Mouse (Mus musculus) lung, embryonic 15.5 days (tissue): Measurements from ENCODE around the gene Tmem120b. TPM values are rescaled to one million over a fixed set of nuclear protein-coding genes. Genes with fewer than 3 reads are reported as not detected.

Experiments used
- ATAC-seq: fragments of 200-750 bp; cut with Nextera tagmentation; 2 replicates; pipeline ENCODE4 v1.8.0; 2017; ENCODE audit warnings: moderate number of reproducible peaks, borderline replicate concordance; ENCODE audit not compliant: low FRiP score, low TSS enrichment; ENCODE audit errors: extremely low read depth
- H3K27ac ChIP-seq: fragments of 300-500 bp; sonication (generic); 2 replicates; pipeline ENCODE4 v1.5.1; 2015; ENCODE audit warnings: moderate library complexity, mild to moderate bottlenecking, inconsistent platforms
- H3K27me3 ChIP-seq: fragments of 300-500 bp; sonication (generic); 2 replicates; pipeline ENCODE4 v1.6.1; 2015; ENCODE audit warnings: inconsistent platforms
- H3K36me3 ChIP-seq: fragments of 300-500 bp; sonication (generic); 2 replicates; pipeline ENCODE4 v1.6.1; 2015; ENCODE audit warnings: inconsistent platforms
- H3K4me1 ChIP-seq: fragments of 300-500 bp; sonication (generic); 2 replicates; pipeline ENCODE4 v1.6.1; 2015; ENCODE audit warnings: inconsistent platforms
- H3K4me2 ChIP-seq: fragments of 300-500 bp; sonication (generic); 2 replicates; pipeline ENCODE4 v1.6.1; 2015; ENCODE audit warnings: inconsistent platforms, mild to moderate bottlenecking, moderate library complexity
- H3K4me3 ChIP-seq: fragments of 300-500 bp; sonication (generic); 2 replicates; pipeline ENCODE4 v1.5.1; 2015; ENCODE audit warnings: mild to moderate bottlenecking, inconsistent platforms
- H3K9ac ChIP-seq: fragments of 300-500 bp; sonication (generic); 2 replicates; pipeline ENCODE4 v1.6.1; 2015; ENCODE audit warnings: inconsistent platforms
- H3K9me3 ChIP-seq: fragments of 300-500 bp; sonication (generic); 2 replicates; pipeline ENCODE4 v1.6.1; 2016; ENCODE audit warnings: inconsistent platforms
- WGBS: fragments of 180-500 bp; shearing (Covaris S2); methylation state at CpG from one replicate; pipeline ENCODE4 v1.1.7; 2015; 5-methylcytosine and 5-hydroxymethylcytosine counted together
- polyA plus RNA-seq: library from polyadenylated mRNA; unstranded; fragments of >200 nt; fragmentation: Nextera tagmentation; extraction: Ambion mirVana; gene quantifications from 2 replicates; pipeline ENCODE4 v1.2.1, GENCODE M21; 2015

The Tmem120b gene
- polyA plus RNA-seq, 1 experiment from 2014 or later: 14.0 TPM

DNA sequence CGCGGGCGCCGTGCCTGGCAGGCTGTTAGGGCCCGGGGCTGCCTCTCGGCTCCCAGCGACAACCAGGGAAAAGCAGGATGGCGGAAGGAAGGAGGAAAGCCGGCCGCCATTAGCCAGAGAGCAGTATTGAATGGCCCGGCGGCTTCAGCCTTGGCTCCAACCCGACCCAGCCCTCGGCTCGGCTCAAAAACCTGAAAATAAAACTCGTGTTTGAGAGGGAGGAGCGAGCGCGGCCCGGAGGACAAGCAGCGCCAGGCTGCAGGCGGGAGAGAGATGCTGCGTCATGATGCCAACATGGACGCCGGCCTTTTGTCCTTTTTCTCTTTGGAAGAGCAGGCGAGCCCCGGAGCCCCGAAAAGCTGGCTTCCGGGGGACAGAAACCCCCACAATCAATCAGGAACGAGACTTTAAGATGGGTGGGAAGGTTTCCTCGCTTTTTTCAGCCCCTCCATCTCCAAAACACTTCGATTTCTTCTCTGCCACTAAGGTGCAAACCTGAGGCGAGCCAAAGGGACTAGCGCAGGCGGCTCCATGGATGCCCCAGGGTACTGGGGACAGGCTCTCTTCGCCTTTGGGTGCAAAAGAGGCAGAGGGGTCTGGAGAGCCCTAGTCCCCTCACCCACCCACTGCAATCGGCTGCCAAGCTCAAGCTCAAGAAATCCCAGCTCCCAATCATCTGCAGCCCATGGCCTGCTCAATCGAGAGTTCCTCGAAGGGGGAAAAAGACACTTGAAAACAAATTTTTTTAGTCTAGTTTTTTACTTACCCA, 70.9 kb downstream of the Tmem120b start:
- ATAC-seq: no peak
- peak overlapping the region; percentile 100 for H3K27ac ChIP-seq
- WGBS: 1% methylated on average over 39 of the region's 39 CpGs
- H3K9me3 ChIP-seq: no peaks in the 10 kb centered on the region
- H3K36me3 ChIP-seq: no peaks in the 10 kb centered on the region
- peak overlapping the region; percentile 57 for H3K4me3 ChIP-seq
- peaks cover 50% of the 10 kb centered on the region for H3K4me1 ChIP-seq
- H3K27me3 ChIP-seq: no peaks in the 10 kb centered on the region
- H3K9ac ChIP-seq: peak overlapping the region; percentile 96
- H3K4me2 ChIP-seq: peak overlapping the region; percentile 99

DNA sequence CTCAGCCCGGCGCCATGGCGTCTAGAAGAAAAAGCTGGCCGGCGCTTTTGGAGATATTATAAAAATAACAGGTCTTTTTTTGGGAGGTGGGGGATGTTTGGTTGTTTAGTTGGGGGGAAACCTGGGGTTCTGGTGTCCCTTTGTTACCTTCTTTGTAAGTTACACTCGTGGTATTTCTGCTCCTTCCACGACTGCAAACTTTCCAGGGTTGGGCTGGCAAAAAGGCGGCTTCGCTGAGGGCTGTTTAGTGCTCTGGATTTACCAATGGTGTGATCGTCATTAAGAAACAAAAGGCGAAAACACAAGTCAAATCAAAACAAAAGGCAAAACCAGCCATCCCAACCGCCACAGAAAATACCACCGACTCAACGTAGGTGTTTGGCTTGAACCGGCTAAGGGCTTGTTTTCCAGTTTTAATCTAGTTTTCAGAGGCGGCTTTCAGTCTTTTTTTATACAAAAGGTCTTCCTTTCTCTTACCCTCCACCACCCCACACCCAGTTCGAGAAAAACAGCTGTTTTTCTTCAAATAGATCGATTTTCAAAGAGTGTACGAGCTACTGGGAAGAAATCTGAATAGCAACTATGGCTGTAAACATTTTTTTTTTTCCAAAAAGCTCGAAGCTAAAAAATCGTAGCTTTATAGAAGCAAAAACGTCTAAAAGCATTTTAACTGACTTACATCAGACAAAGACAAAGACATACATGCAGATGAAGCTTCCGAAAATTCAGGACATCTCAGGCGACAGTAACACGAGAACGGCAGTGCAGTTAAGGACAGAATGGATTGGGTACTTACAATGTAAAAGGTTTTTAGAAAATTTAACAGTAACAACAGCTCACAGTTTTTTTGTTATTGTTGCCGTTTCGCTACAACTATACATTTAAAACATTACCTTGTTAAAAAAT, 71.8 kb downstream of the Tmem120b start:
- Histone ChIP-seq H3K27ac (peak overlapping the region; percentile 100), H3K27me3 (no peaks in the 10 kb centered on the region), H3K4me3 (peak overlapping the region; percentile 57), H3K9ac (peak overlapping the region; percentile 96), H3K4me2 (peak overlapping the region; percentile 99), H3K4me1 (peaks cover 50% of the 10 kb centered on the region), H3K36me3 (no peaks in the 10 kb centered on the region), H3K9me3 (no peaks in the 10 kb centered on the region)
- no peak for ATAC-seq
- WGBS: 1% methylated on average over 28 of the region's 28 CpGs

DNA sequence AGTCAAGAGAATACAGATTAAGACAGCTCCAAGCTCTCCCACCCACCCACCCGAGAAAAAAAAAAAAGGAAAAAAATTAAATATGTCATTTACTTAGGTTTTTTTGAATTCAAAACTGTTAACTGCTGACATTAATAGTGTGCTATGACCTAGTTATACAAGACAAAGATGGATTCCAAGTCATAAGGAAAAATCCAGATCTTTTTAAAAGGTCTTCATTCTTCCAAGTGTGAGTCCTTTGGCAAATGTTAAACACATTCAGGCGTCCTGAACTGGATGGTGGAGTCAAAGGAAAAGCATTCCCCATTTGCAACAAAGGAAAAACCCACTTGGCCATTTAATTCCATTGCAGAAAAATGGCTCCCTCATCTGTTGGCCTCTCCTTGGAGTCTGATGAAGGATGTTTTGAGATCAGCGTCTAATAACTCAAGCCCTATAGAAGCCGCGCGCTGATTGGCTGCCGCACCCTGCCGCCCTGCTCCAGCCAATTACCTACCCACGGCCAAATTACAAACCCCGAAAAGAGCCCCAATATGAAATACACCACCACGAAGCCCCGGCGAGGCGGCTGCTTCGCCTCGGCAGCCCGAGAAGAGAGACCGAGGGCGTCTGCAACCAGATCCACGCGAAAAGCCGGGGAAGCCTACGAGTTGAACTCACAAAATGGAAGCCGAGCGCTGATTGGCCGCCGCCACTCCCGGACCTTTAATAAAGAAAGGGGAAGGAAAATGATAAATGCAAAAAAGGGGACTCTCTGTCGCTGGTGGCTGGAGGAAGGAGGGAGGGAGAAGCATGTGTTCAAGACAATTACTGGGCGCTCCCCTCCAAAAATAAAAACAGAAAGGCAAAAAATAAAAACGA, 72.7 kb downstream of the Tmem120b start:
- no peaks in the 10 kb centered on the region for H3K9me3 ChIP-seq
- H3K4me3 ChIP-seq: peak overlapping the region; percentile 93
- WGBS: under 1% methylated on average over 31 of the region's 31 CpGs
- peak overlapping the region; percentile 99 for H3K4me2 ChIP-seq
- H3K36me3 ChIP-seq: peaks cover 3% of the 10 kb centered on the region; the same call in 1 of the 2 replicates
- H3K4me1 ChIP-seq: peaks cover 50% of the 10 kb centered on the region
- peak; percentile 57 for ATAC-seq
- no peaks in the 10 kb centered on the region for H3K27me3 ChIP-seq
- peak overlapping the region; percentile 100 for H3K27ac ChIP-seq
- H3K9ac ChIP-seq: peak overlapping the region; percentile 99

DNA sequence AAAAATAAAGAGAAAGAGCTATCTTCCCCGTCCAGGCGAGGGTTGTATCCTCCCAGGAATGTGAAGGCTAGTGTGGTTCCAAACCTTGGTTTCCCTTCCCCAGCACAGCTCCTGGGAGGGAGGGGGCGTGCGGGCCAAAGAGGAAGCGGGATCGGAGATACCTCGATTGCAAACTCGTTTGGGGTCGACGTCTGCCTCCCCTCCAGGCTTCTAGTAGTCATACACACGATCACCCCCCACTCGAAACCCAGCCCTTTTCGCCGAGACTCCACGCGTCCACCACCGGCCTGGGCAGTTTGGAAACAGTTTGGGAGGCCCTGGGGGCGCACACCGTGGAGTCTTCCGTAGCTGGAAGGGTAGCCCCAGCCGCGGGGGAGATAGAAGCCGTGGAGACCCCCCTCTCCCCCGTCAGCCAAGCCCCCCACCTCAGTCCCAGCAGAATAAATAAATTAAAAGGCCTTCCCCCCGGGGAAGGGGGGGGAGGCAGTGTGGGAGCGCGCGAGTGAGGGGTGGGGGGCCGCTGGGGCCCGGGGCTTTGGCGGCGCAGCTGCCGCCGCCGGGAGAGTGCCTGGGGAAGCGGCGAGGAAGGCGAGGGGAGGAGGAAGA, 73.4 kb downstream of the Tmem120b start:
- Histone ChIP-seq H3K27me3 (no peaks in the 10 kb centered on the region), H3K9me3 (no peaks in the 10 kb centered on the region), H3K4me2 (peak overlapping the region; percentile 99), H3K27ac (peak overlapping the region; percentile 100), H3K4me3 (peak overlapping the region; percentile 93), H3K4me1 (peaks cover 43% of the 10 kb centered on the region), H3K9ac (peak overlapping the region; percentile 99), H3K36me3 (peaks cover 9% of the 10 kb centered on the region)
- under 1% methylated on average over 25 of the region's 38 CpGs for WGBS
- no peak for ATAC-seq

DNA sequence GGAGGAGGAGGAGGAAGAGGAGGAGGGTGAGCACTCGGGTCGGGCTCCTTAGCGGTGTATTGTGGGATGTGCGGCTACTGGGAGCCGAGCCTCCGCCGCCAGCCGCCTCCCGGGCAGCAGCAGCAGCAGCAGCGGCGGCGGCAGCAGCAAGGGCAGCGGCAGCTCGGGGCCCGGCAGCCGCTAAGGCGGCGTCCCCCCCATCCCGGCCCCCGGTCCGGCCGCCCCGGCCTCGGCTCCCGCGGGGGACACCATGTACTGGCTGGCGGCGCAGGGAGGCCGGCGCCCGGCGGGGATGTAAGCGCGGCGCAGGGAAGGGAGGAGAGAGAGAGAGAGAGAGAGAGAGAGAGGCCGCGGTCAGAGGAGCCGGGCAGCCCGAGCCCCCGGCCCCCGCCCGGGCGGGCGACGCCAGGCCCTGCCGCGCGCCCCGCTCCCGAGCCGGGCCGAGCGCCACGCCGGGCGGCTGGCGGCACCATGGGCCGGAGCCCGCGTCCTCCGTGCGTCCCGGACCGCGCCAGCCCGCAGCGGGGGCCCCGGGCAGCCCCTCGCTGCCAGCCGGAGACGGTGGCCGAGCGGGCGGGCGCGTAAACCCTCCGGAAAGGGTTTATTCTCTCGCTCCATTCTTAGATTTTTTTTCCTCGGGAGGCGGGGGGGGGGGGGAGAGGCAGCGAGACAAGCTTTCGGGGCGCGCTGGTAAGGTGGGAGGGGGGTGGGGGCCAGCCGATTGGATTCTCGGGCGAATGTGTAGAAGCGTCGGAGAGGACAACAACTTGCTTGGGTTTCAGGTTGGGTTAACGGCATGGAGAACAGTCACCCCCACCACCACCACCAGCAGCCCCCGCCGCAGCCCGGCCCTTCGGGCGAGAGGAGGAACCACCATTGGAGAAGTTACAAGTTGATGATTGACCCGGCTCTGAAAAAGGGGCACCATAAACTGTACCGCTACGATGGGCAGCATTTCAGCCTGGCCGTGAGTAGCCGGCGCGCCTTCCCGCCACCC, 74.2 kb downstream of the Tmem120b start, which contains the start of gene Setd1b:
Gene Setd1b, plus strand, starts transcription at position 33 of the 997 bp plus-strand sequence.
- H3K9ac ChIP-seq: peak within 1 kb of the TSS; percentile 99
- peaks cover 35% of the 10 kb centered on the region for H3K4me1 ChIP-seq
- peak within 1 kb of the TSS; percentile 93 for H3K4me3 ChIP-seq
- peak within 1 kb of the TSS; percentile 99 for H3K4me2 ChIP-seq
- H3K27ac ChIP-seq: peak within 1 kb of the TSS; percentile 100
- WGBS: under 1% methylated on average over 70 of the region's 103 CpGs
- H3K9me3 ChIP-seq: no peaks in the 10 kb centered on the region
- ATAC-seq: no peak
- H3K36me3 ChIP-seq: peaks cover 17% of the 10 kb centered on the region
- H3K27me3 ChIP-seq: no peaks in the 10 kb centered on the region

DNA sequence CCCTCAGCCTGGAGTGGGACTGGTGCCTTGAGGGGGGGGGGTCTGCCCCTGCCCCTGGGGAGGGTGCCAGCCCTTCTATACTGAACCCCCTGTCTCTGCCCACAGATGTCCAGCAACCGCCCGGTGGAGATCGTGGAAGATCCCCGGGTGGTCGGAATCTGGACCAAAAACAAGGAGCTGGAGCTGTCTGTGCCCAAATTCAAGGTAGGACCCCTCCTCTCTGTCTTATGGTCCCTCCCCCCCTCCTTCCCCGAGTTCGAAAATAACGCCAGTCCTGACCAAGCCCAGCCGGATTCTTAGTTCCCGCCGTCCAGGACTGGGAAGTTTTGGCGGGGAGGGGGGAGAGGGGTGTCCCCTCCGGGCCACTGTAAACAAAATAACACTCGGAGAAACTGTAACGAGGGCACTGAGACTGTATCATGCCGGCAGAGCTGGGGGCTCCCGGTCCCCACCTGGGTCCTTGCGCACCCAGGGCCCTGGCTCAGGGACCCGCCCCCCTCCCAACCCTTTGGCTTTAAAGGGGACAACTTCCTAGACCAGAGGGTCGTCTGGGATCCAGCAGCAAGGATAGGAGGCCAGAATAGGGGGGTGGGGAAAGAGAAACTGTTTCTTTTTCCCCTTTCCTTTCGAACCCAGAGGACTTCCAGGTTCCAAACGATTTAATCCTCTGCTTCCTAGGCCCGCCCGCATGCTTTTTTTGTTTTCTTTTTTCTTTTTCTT, 75.2 kb downstream of the Tmem120b start:
- peak overlapping the region; percentile 99 for H3K9ac ChIP-seq
- H3K27ac ChIP-seq: peak overlapping the region; percentile 100
- ATAC-seq: no peak
- H3K9me3 ChIP-seq: no peaks in the 10 kb centered on the region
- H3K27me3 ChIP-seq: no peaks in the 10 kb centered on the region
- H3K36me3 ChIP-seq: peaks cover 26% of the 10 kb centered on the region
- H3K4me2 ChIP-seq: peak overlapping the region; percentile 99
- H3K4me1 ChIP-seq: peaks cover 32% of the 10 kb centered on the region
- 1% methylated on average over 22 of the region's 24 CpGs for WGBS
- H3K4me3 ChIP-seq: peak overlapping the region; percentile 93

DNA sequence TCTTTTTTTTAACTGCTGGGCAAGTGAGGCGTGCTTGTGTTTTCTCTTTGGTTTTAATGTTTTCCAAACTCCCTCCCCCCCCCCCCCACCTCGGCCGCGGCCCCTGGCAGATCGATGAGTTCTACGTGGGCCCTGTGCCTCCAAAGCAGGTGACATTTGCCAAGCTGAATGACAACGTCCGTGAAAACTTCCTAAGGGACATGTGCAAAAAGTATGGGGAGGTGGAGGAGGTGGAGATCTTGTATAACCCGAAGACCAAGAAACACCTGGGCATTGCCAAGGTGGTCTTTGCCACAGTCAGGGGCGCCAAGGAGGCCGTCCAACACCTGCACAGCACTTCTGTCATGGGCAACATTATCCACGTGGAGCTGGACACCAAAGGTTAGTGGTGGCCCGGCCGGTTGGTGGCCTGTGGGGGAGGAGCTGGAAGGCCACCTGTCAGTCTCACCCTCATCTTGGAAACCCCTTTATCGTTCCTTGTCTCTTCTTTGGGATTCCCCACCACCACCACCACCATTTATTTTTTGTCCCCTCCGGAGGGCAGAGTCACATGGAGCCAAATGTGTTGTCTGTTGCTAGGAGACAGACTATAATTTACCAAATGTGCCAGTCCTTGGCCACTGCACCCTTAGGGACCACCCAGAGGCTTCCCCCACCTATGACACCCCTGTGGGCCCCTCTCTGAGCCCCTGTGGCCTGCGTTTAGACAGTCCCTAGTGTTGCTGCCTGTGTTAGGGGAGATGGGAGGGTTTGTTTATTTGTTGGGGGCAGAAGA, 75.9 kb downstream of the Tmem120b start:
- no peak for ATAC-seq

DNA sequence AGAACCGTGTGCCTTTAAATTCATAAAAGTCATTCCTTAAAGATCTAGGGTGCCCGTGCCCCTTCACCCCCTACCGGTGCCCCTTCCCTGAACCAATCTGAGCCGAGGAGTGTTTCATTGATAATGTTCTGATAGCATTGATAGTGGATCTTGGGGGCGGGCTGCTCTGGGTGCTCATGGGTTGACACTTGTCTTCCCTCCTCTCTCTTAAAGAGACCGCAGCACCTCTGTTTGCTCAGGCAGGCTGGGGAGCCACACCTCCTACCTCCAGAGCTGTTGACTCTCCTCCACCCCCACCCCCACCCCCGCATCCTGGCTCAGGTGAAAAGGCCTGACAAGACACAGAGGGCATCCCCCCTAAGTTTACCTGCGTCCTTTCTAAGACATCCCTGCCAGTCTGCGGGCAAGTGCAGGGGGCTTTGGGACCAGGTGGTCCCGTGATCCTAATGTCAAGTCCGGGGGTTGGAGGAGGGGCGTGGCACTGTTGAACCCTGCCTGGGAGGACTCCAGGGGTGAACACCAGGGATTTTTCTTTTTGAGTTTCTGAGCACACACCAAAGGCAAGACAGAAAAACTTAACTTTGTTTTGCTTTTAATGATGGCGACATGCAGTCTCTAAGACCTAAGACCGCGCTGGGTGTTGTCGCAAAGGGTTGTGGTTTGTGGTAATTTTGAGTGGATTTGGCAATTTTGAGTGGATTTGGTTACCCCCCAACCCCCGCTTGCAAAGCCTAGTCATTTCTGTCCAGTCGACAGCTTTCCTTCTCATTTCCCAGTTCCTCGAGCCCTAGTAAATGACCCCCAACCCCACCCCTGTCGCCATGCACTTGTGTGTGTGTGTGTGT, 76.8 kb downstream of the Tmem120b start:
- Histone ChIP-seq H3K9ac (peak overlapping the region; percentile 22; the same call in 1 of the 2 replicates), H3K4me2 (peak overlapping the region; percentile 99), H3K36me3 (peaks cover 35% of the 10 kb centered on the region), H3K27me3 (no peaks in the 10 kb centered on the region), H3K27ac (no peak overlapping the region), H3K4me1 (peaks cover 46% of the 10 kb centered on the region), H3K9me3 (no peaks in the 10 kb centered on the region), H3K4me3 (peak overlapping the region; percentile 93)
- ATAC-seq: no peak
- 33% methylated on average over 20 of the region's 20 CpGs for WGBS

More for the DNA sequence above, 75.9 kb downstream of the Tmem120b start:
- Histone ChIP-seq H3K4me1 (peaks cover 39% of the 10 kb centered on the region), H3K4me2 (peak overlapping the region; percentile 99), H3K4me3 (peak overlapping the region; percentile 93), H3K9ac (peak overlapping the region; percentile 99), H3K27me3 (no peaks in the 10 kb centered on the region), H3K27ac (peak overlapping the region; percentile 100; the same call in 1 of the 2 replicates), H3K36me3 (peaks cover 34% of the 10 kb centered on the region), H3K9me3 (no peaks in the 10 kb centered on the region)
- 4% methylated on average over 17 of the region's 17 CpGs for WGBS
